Mouse (Mus musculus): ENCODE measurements around the gene Fntb. TPM values are rescaled to one million over a fixed set of nuclear protein-coding genes. Genes with fewer than 3 reads are reported as not detected.

The Fntb gene
- total and polyA plus RNA-seq, 3 experiments, result 11.7 to 28.5 TPM; not detected in 1

- Histone ChIP-seq H3K4me3 (ENCODE audit: control insufficient read depth in 1 of 2, insufficient read depth in 1 of 2, low read depth in 2 of 2, low read length in 2 of 2) (no peak overlapping the region), H3K9me3 (replicated peaks; ENCODE audit: insufficient read depth, low read length) (no peaks in the 10 kb centered on the region), H3K27ac (ENCODE audit: control insufficient read depth, low read depth, low read length) (no peak overlapping the region), H3K4me1 (ENCODE audit: control insufficient read depth in 1 of 2, insufficient read depth in 2 of 2, low read length in 2 of 2) (peaks cover 0 to 17% of the 10 kb centered on the region in 2 experiments), H3K79me2 (ENCODE audit: control insufficient read depth, insufficient read depth, low read length, poor library complexity) (no peaks in the 10 kb centered on the region; the same call in 1 of the 2 replicates), H3K9ac (ENCODE audit: control insufficient read depth, low read depth, low read length, poor library complexity, severe bottlenecking) (no peak overlapping the region), H3K27me3 (ENCODE audit: control insufficient read depth in 1 of 2, insufficient read depth in 2 of 2, low read length in 2 of 2) (peaks cover 1 to 5% of the 10 kb centered on the region in 2 experiments; a peak in 3 of 4 replicates), H3K36me3 (ENCODE audit: control insufficient read depth in 1 of 2, insufficient read depth in 2 of 2, low read length in 2 of 2) (0 out of 4 replicates have a peak, but pooled peaks cover 0 to 4% of the 10 kb centered on the region in 2 experiments)
- TF ChIP-seq UBTF (IDR thresholded peaks at IDR 0.05; ENCODE audit: borderline replicate concordance, insufficient read depth, low read depth, low read length) (no peak), MYB (IDR thresholded peaks at IDR 0.05; ENCODE audit: low read depth, low read length) (no peak), ZKSCAN1 (IDR thresholded peaks at IDR 0.05; ENCODE audit: low read depth, low read length) (no peak), NELFE (IDR thresholded peaks at IDR 0.05; ENCODE audit: low read depth, low read length) (no peak), MAFK (IDR thresholded peaks at IDR 0.05; ENCODE audit: borderline replicate concordance, low read depth, low read length) (no peak), MXI1 (IDR thresholded peaks at IDR 0.05; ENCODE audit: low read depth, low read length) (no peak), ETS1 (IDR thresholded peaks at IDR 0.05; ENCODE audit: low read depth, low read length) (no peak), USF1 (IDR thresholded peaks at IDR 0.05; ENCODE audit: low read depth, low read length) (no peak), SMC3 (IDR thresholded peaks at IDR 0.05; ENCODE audit: low read depth, low read length) (no peak), MEF2A (IDR thresholded peaks at IDR 0.05; ENCODE audit: extremely low read depth, insufficient replicate concordance, low read depth, low read length, poor library complexity, severe bottlenecking) (no peak), TAL1 (IDR thresholded peaks at IDR 0.05; ENCODE audit: low read length) (no peak), BHLHE40 (IDR thresholded peaks at IDR 0.05; ENCODE audit: borderline replicate concordance, low read depth, low read length) (no peak), MAX (IDR thresholded peaks at IDR 0.05; ENCODE audit: low read length) (no peak), POLR2AphosphoS5 (IDR thresholded peaks at IDR 0.05; ENCODE audit: borderline replicate concordance, low read depth, low read length) (no peak), TCF12 (IDR thresholded peaks at IDR 0.05; ENCODE audit: low read depth, low read length) (no peak), CHD2 (IDR thresholded peaks at IDR 0.05; ENCODE audit: low read length) (no peak), NRF1 (IDR thresholded peaks at IDR 0.05; ENCODE audit: insufficient read depth, low read depth, low read length, poor library complexity, severe bottlenecking) (no peak), RCOR1 (IDR thresholded peaks at IDR 0.05; ENCODE audit: low read depth, low read length) (no peak), RAD21 (IDR thresholded peaks at IDR 0.05; ENCODE audit: low read depth, low read length) (no peak), TBP (IDR thresholded peaks at IDR 0.05; ENCODE audit: low read depth, low read length) (no peak)
- no peak for DNase-seq (ENCODE audit: low read depth, low spot score)
These were observed 59.9 kb downstream of the Fntb start for GRCm38 (mm10) chr12:76825283-76825682.

GRCm38 (mm10) chr12:76832704-76833103, 67.3 kb downstream of the Fntb start:
- peak; percentile 82 for DNase-seq (ENCODE audit: low read depth, low spot score)

More at GRCm38 (mm10) chr12:76832704-76833103, 67.3 kb downstream of the Fntb start:
- Histone ChIP-seq H3K9me3 (replicated peaks; ENCODE audit: insufficient read depth, low read length) (no peaks in the 10 kb centered on the region), H3K4me1 (ENCODE audit: control insufficient read depth in 1 of 2, insufficient read depth in 2 of 2, low read length in 2 of 2) (peaks cover 0 to 5% of the 10 kb centered on the region in 2 experiments; a peak in 3 of 4 replicates), H3K9ac (ENCODE audit: control insufficient read depth, low read depth, low read length, poor library complexity, severe bottlenecking) (no peak overlapping the region), H3K36me3 (ENCODE audit: control insufficient read depth in 1 of 2, insufficient read depth in 2 of 2, low read length in 2 of 2) (peaks cover 0 to 4% of the 10 kb centered on the region in 2 experiments; a peak in 1 of 4 replicates), H3K27ac (ENCODE audit: control insufficient read depth, low read depth, low read length) (no peak overlapping the region), H3K27me3 (ENCODE audit: control insufficient read depth in 1 of 2, insufficient read depth in 2 of 2, low read length in 2 of 2) (peaks cover 0 to 1% of the 10 kb centered on the region in 2 experiments; a peak in 1 of 4 replicates), H3K79me2 (ENCODE audit: control insufficient read depth, insufficient read depth, low read length, poor library complexity) (peaks cover under 1% of the 10 kb centered on the region; the same call in 1 of the 2 replicates), H3K4me3 (ENCODE audit: control insufficient read depth in 1 of 2, insufficient read depth in 1 of 2, low read depth in 2 of 2, low read length in 2 of 2) (no peak overlapping the region)
- TF ChIP-seq ZKSCAN1 (IDR thresholded peaks at IDR 0.05; ENCODE audit: low read depth, low read length) (no peak), CTCF (IDR thresholded peaks at IDR 0.05 in 2 of 3, conservative IDR thresholded peaks at IDR 0.05 in 1 of 3; ENCODE audit: control insufficient read depth in 1 of 3, insufficient read depth in 1 of 3, low read depth in 2 of 3, low read length in 3 of 3, poor library complexity in 1 of 3, severe bottlenecking in 1 of 3) (peak; percentile 72 to 83 (median 82)), ZNF384 (IDR thresholded peaks at IDR 0.05; ENCODE audit: low read depth, low read length) (0 out of 2 replicates have a peak, but pooled peaks have one; percentile 21), SMC3 (IDR thresholded peaks at IDR 0.05; ENCODE audit: low read depth, low read length) (peak; percentile 76), RAD21 (IDR thresholded peaks at IDR 0.05; ENCODE audit: low read depth, low read length) (peak; percentile 74), MYB (IDR thresholded peaks at IDR 0.05; ENCODE audit: low read depth, low read length) (no peak), GABPA (IDR thresholded peaks at IDR 0.05; ENCODE audit: low read depth, low read length) (no peak), MAX (IDR thresholded peaks at IDR 0.05; ENCODE audit: low read length) (no peak), NRF1 (IDR thresholded peaks at IDR 0.05; ENCODE audit: insufficient read depth, low read depth, low read length, poor library complexity, severe bottlenecking) (no peak), ZC3H11A (IDR thresholded peaks at IDR 0.05; ENCODE audit: low read depth, low read length) (peak; percentile 74)
